7 mouse cellular contexts compared by ENCODE assay signal in the genomic region with DNA sequence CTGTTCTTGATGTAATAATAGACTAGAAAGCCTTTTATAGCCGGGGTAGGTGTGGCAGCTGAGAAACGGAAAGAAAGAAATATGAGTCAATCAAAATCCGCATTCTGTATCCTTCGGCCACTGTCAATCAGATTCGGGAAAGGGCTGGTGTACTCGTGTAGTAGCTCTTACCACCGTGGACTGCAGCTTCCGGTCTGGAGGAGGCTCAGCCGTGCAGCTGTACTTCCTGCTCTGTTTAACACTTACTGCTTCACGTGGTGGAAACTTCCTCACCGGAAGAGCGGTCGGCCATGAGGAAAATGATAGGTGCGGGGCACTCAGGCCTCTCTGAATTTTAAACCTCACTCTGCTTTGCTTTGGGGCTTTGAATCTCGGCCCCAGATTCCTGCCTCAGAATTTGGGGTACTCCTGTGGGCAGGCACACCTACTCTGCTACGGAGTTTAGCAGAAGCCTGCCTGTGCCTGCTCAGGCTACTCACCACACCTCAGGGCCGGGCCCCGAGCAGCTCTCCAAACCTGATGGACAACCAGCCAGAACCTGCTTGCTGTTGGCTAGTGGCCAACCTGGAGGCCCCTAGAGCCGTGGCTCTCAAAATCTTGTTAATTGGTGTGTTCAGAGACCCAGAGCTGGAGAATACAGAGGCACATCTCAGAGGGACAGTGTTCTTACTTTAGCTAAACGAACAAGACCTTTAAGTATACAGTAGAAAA. TPM values are rescaled to one million over a fixed set of nuclear protein-coding genes. Genes with fewer than 3 reads are reported as not detected.
DNase-seq lines count a peak whose midpoint lies in the region; ATAC-seq lines count a peak whose summit lies in the region.

No protein-coding gene starts in this region.

- no peak overlapping the region for H3K4me3 ChIP-seq in macrophage (ENCODE audit: inconsistent target)
- H3K4me3 ChIP-seq in forebrain, embryonic 11.5 days (ENCODE audit: low read depth, low read length), result no peak overlapping the region

- peak overlapping the region; percentile 71 for H3K27ac ChIP-seq in macrophage
- no peak overlapping the region for H3K27ac ChIP-seq in forebrain, embryonic 11.5 days (ENCODE audit: low read depth, low read length)

- no peak for ATAC-seq in forebrain, embryonic 11.5 days (replicated peaks; ENCODE audit: low FRiP score)

- H3K27me3 ChIP-seq in forebrain, embryonic 11.5 days (ENCODE audit: control insufficient read depth, insufficient read depth, low read length), result no peaks in the 10 kb centered on the region

- peak; percentile 47 for DNase-seq in 416B (ENCODE audit: low read depth)
- peak; percentile 87 for DNase-seq in CD4-positive, CD25-positive, alpha-beta regulatory T cell, adult 2 months (ENCODE audit: low read depth, low spot score)
- DNase-seq in kidney, adult 18-20 months, result peak; percentile 26
- DNase-seq in thymus, postnatal 4 days, result peak; percentile 69
- no peak for DNase-seq in ovary, postnatal 14 days (ENCODE audit: low spot score)
- DNase-seq in forebrain, embryonic 11.5 days (ENCODE audit: low spot score), result no peak

- peaks cover 5% of the 10 kb centered on the region; the same call in 1 of the 2 replicates for H3K9me3 ChIP-seq in forebrain, embryonic 11.5 days (ENCODE audit: control insufficient read depth, low read length)

- 15% methylated on average over 20 of the region's 20 CpGs for WGBS in macrophage (ENCODE audit: missing documents)
- 93% methylated on average over 20 of the region's 20 CpGs for WGBS in forebrain, embryonic 11.5 days

- H3K9ac ChIP-seq in forebrain, embryonic 11.5 days (ENCODE audit: low read length), result no peak overlapping the region

- no peaks in the 10 kb centered on the region for H3K36me3 ChIP-seq in macrophage (ENCODE audit: inconsistent target)
- H3K36me3 ChIP-seq in forebrain, embryonic 11.5 days (ENCODE audit: control insufficient read depth, insufficient read depth, low read length), result no peaks in the 10 kb centered on the region

- H3K4me2 ChIP-seq in forebrain, embryonic 11.5 days (ENCODE audit: low read depth, low read length, severe bottlenecking), result no peak overlapping the region

- H3K79me2 ChIP-seq in macrophage (ENCODE audit: inconsistent target), result no peaks in the 10 kb centered on the region

- no peaks in the 10 kb centered on the region for H3K4me1 ChIP-seq in forebrain, embryonic 11.5 days (replicated peaks; ENCODE audit: control insufficient read depth, insufficient read depth, low read length)

RNA-seq across cellular contexts. Expression of gene Gm9887, which starts 50.7 kb away (rescaled TPM):
- 1 to 10 TPM in 6 of 26 experiments, not detected in 20; 1.3 to 3.1 (median 1.9) TPM for total RNA-seq in macrophage (2018; cell fraction: chromatin; rRNA removed)
- total RNA-seq in macrophage (2018; cell fraction: cytosol; rRNA removed), result 1 to 10 TPM in 22 of 26 experiments, under 1 TPM in 4; 0.80 to 2.2 (median 1.4) TPM
- 1 to 10 TPM in 20 of 26 experiments, not detected in 6; 1.0 to 4.2 (median 2.0) TPM for total RNA-seq in macrophage (2018; cell fraction: nucleus; rRNA removed)
- polyA plus RNA-seq in macrophage (2018), result 0.40 to 0.57 TPM in 2 of 3 replicates, not detected in the other
- polyA plus RNA-seq in forebrain, embryonic 11.5 days (2014; fragmentation: Nextera tagmentation; extraction: Ambion mirVana), result 0.80 and 2.3 TPM in 2 replicates

RNA-seq across cellular contexts. Expression of gene Arf6, which starts 51.0 kb away (rescaled TPM):
- 10 to 100 TPM; 24.2 to 52.1 (median 39.1) TPM for total RNA-seq in macrophage (2018; cell fraction: chromatin; rRNA removed)
- total RNA-seq in macrophage (2018; cell fraction: cytosol; rRNA removed), result 100 to 1,000 TPM; 164 to 272 (median 215) TPM
- total RNA-seq in macrophage (2018; cell fraction: nucleus; rRNA removed), result 100 to 1,000 TPM in 24 of 26 experiments, 10 to 100 TPM in 2; 93.7 to 259 (median 148) TPM
- 84.8 to 161 TPM (median 114 TPM) in 3 replicates for polyA plus RNA-seq in macrophage (2018)
- polyA plus RNA-seq in forebrain, embryonic 11.5 days (2014; fragmentation: Nextera tagmentation; extraction: Ambion mirVana), result 48.7 and 59.7 TPM in 2 replicates

Comparison
In these comparisons a context has a peak if more than half of its experiments do, and no peak if none do; other contexts are left out.
1. DNase-seq: peak in 416B (single experiment), CD4-positive, CD25-positive, alpha-beta regulatory T cell, adult 2 months (single experiment), kidney, adult 18-20 months (single experiment) and thymus, postnatal 4 days (single experiment); none in ovary, postnatal 14 days (single experiment) and forebrain, embryonic 11.5 days (single experiment).